Mouse (Mus musculus): ENCODE measurements around the gene Tmem43. TPM values are rescaled to one million over a fixed set of nuclear protein-coding genes. Genes with fewer than 3 reads are reported as not detected.

The Tmem43 gene
- polyA plus RNA-seq, 1 experiment from 2014 or later: 8.1 TPM

GRCm38 (mm10) chr6:91533771-91534170 lies 60.3 kb downstream of the Tmem43 start:
- 65% methylated on average over 2 of the region's 2 CpGs for WGBS (ENCODE audit: insufficient replicate concordance)
- Histone ChIP-seq H3K27me3 (ENCODE audit: insufficient read depth, low read length) (no peaks in the 10 kb centered on the region), H3K36me3 (replicated peaks; ENCODE audit: insufficient read depth, low read length) (no peaks in the 10 kb centered on the region), H3K4me3 (ENCODE audit: low read depth, low read length) (no peak overlapping the region), H3K27ac (ENCODE audit: low read depth) (no peak overlapping the region), H3K4me1 (ENCODE audit: insufficient read depth) (no peaks in the 10 kb centered on the region), H3K9me3 (ENCODE audit: low read length) (no peaks in the 10 kb centered on the region), H3K9ac (replicated peaks) (no peak overlapping the region), H3K4me2 (ENCODE audit: low read depth, low read length) (no peak overlapping the region)
- no peak for ATAC-seq
- TF ChIP-seq EP300 (IDR thresholded peaks at IDR 0.05; ENCODE audit: low read depth) (no peak), CTCF (IDR thresholded peaks at IDR 0.05; ENCODE audit: low read depth) (no peak)
- no peak for DNase-seq

- Histone ChIP-seq H3K9ac (replicated peaks) (no peak overlapping the region), H3K36me3 (replicated peaks; ENCODE audit: insufficient read depth, low read length) (no peaks in the 10 kb centered on the region), H3K4me2 (ENCODE audit: low read depth, low read length) (no peak overlapping the region), H3K4me3 (ENCODE audit: low read depth, low read length) (no peak overlapping the region), H3K9me3 (ENCODE audit: low read length) (no peaks in the 10 kb centered on the region), H3K4me1 (ENCODE audit: insufficient read depth) (no peaks in the 10 kb centered on the region), H3K27ac (ENCODE audit: low read depth) (no peak overlapping the region), H3K27me3 (ENCODE audit: insufficient read depth, low read length) (no peaks in the 10 kb centered on the region)
- no peak for TF ChIP-seq CTCF (IDR thresholded peaks at IDR 0.05; ENCODE audit: low read depth)
- no peak for TF ChIP-seq EP300 (IDR thresholded peaks at IDR 0.05; ENCODE audit: low read depth)
- ATAC-seq (no peak), DNase-seq (no peak)
- WGBS (ENCODE audit: insufficient replicate concordance): 72% methylated on average over 4 of the region's 4 CpGs
Measured at GRCm38 (mm10) chr6:91534268-91534667, 60.8 kb downstream of the Tmem43 start.

- no peak overlapping the region for H3K4me3 ChIP-seq (ENCODE audit: low read depth, low read length)
- no peaks in the 10 kb centered on the region for H3K9me3 ChIP-seq (ENCODE audit: low read length)
- TF ChIP-seq EP300 (IDR thresholded peaks at IDR 0.05; ENCODE audit: low read depth) (no peak), CTCF (IDR thresholded peaks at IDR 0.05; ENCODE audit: low read depth) (no peak)
- WGBS (ENCODE audit: insufficient replicate concordance): 66% methylated on average over 3 of the region's 3 CpGs
- no peaks in the 10 kb centered on the region for H3K36me3 ChIP-seq (replicated peaks; ENCODE audit: insufficient read depth, low read length)
- DNase-seq (no peak), ATAC-seq (no peak)
- no peaks in the 10 kb centered on the region for H3K4me1 ChIP-seq (ENCODE audit: insufficient read depth)
- H3K4me2 ChIP-seq (ENCODE audit: low read depth, low read length): no peak overlapping the region
- H3K27ac ChIP-seq (ENCODE audit: low read depth): no peak overlapping the region
- no peak overlapping the region for H3K9ac ChIP-seq (replicated peaks)
- H3K27me3 ChIP-seq (ENCODE audit: insufficient read depth, low read length): no peaks in the 10 kb centered on the region
Measured at GRCm38 (mm10) chr6:91535231-91535630, 61.7 kb downstream of the Tmem43 start.

- no peak for ATAC-seq
- H3K27ac ChIP-seq (ENCODE audit: low read depth): no peak overlapping the region
- no peak for TF ChIP-seq CTCF (IDR thresholded peaks at IDR 0.05; ENCODE audit: low read depth)
- TF ChIP-seq EP300 (IDR thresholded peaks at IDR 0.05; ENCODE audit: low read depth): no peak
- no peaks in the 10 kb centered on the region for H3K27me3 ChIP-seq (ENCODE audit: insufficient read depth, low read length)
- H3K9ac ChIP-seq (replicated peaks): no peak overlapping the region
- H3K4me2 ChIP-seq (ENCODE audit: low read depth, low read length): no peak overlapping the region
- no peak overlapping the region for H3K4me3 ChIP-seq (ENCODE audit: low read depth, low read length)
- no peaks in the 10 kb centered on the region for H3K9me3 ChIP-seq (ENCODE audit: low read length)
- 73% methylated on average over 11 of the region's 11 CpGs for WGBS (ENCODE audit: insufficient replicate concordance)
- DNase-seq: no peak
- no peaks in the 10 kb centered on the region for H3K4me1 ChIP-seq (ENCODE audit: insufficient read depth)
- no peaks in the 10 kb centered on the region for H3K36me3 ChIP-seq (replicated peaks; ENCODE audit: insufficient read depth, low read length)
Measured at GRCm38 (mm10) chr6:91536047-91536765, 62.7 kb downstream of the Tmem43 start.

Other genes with a start within 250 kb of the Tmem43 start
- 0.04 TPM in 1 of 2 replicates, not detected in the other for gene Wnt7a, start 62.3 kb upstream of the Tmem43 start, polyA plus RNA-seq (2015; fragmentation: Nextera tagmentation; extraction: Ambion mirVana)
- gene Chchd4, start 157 bp upstream of the Tmem43 start, polyA plus RNA-seq (2015; fragmentation: Nextera tagmentation; extraction: Ambion mirVana): 10.7 and 11.3 TPM in 2 replicates
- 6.3 and 6.7 TPM in 2 replicates for gene Xpc, start 42.2 kb downstream of the Tmem43 start, polyA plus RNA-seq (2015; fragmentation: Nextera tagmentation; extraction: Ambion mirVana)
- 67.8 and 69.6 TPM in 2 replicates for gene Lsm3, start 42.2 kb downstream of the Tmem43 start, polyA plus RNA-seq (2015; fragmentation: Nextera tagmentation; extraction: Ambion mirVana)
- gene Slc6a6, start 210.3 kb downstream of the Tmem43 start, polyA plus RNA-seq (2015; fragmentation: Nextera tagmentation; extraction: Ambion mirVana): 31.1 and 34.4 TPM in 2 replicates